Mouse (Mus musculus) embryonic stem cell, embryonic (primary cell): ENCODE data around the gene Plekho1.
"Not testable (repeated sequence)": the region's sequence is repeated elsewhere in the genome, so short reads cannot be mapped to it uniquely, and the experiment has no call there.

Source experiments
- CTCF ChIA-PET, 4 experiments: fragments of 300-600 bp in 2 of 4; fragments of 350-600 bp in 2 of 4; sonication (Branson Sonifier 250); formaldehyde crosslinking; loops; one replicate each; lab custom pipeline; 2022; ENCODE audit warnings: inconsistent platforms in 2 of 4; lab: Charles Lee
- POLR2A ChIA-PET, 4 experiments: fragments of 300-600 bp in 2 of 4; fragments of 350-600 bp in 2 of 4; sonication (Branson Sonifier 250); formaldehyde crosslinking; loops; one replicate each; lab custom pipeline; 2022; ENCODE audit warnings: antibody characterized with exemption in 4 of 4, inconsistent platforms in 1 of 4; lab: Charles Lee

Gene Plekho1

DNA sequence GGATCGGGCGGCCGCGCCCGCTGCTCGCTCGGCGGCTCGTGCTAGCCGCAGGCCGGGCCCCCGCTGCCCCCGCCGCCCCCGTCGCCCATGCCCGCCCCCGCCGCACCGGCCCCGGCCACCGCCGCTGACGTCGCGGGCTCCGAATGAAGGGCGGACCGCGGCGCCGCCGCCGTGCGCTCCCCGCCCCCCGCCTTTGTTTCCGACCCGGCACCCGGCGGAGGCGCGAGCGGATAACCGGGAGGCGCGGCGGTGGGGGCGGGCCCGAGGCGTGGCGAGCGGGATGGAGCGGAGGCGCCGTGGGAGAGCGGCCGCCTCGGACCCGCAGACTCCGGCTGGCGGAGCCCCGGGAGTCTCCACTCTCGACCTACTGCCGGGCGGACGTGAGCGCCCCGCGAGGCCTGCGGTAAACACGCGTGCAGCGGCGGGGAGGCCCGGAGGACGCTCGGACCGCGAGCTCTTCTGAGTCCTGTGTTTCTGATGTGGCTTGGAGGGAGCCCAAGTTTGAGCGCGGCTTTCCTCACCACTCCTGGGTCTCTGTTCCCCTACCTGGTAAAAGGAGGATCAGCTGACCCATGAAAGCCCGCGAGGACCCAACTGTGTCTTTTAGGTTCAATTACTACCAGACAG is at the start of gene Plekho1:
TSS of gene Plekho1 (minus strand) at position 200 of the 627 bp plus-strand sequence.
- ChIA-PET POLR2A (interaction anchor here in 3 of 4 experiments (0.6 to 3.6 kb wide), 10 partner anchors 9 to 634 kb away, joined by 3 to 17 read pairs (median 3); partner anchors contain the start of genes Rbm8a (in 1 of the 3) and Vps45 (in 1 of the 3)), CTCF (interaction anchor here in 1 of 4 experiments (1.0 kb wide), 1 partner anchor 57 kb away, joined by 4 read pairs; no protein-coding TSS in a partner anchor)

DNA sequence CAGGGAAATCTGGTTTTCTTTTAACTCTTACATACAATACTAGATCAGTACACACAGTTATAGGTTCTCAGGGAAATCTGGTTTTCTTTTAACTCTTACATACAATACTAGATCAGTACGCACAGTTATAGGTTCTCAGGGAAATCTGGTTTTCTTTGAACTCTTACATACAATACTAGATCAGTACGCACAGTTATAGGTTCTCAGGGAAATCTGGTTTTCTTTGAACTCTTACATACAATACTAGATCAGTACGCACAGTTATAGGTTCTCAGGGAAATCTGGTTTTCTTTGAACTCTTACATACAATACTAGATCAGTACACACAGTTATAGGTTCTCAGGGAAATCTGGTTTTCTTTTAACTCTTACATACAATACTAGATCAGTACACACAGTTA is 48.8 kb upstream of the Plekho1 start:
- POLR2A ChIA-PET, CTCF ChIA-PET: not testable (repeated sequence)

DNA sequence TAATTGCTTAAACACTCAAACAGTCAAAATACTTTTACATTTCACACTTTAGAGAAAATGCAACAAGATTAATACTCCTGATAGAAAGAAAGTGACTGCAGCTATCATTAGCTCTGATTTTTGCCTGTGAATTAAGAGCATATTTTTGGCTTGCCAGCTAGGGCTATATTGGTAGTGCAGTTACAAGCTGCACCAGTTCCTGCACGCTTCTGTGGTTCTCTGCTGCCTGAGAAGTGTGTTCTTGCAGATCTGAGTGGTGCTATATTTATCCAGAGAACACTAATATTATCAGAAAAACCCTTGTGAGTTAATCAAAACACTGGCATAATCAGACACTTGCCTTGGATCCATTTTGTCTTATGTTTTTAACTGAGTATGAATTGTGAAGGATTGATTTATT is 47.3 kb upstream of the Plekho1 start:
- ChIA-PET POLR2A (no interaction called here), CTCF (no interaction called here)

DNA sequence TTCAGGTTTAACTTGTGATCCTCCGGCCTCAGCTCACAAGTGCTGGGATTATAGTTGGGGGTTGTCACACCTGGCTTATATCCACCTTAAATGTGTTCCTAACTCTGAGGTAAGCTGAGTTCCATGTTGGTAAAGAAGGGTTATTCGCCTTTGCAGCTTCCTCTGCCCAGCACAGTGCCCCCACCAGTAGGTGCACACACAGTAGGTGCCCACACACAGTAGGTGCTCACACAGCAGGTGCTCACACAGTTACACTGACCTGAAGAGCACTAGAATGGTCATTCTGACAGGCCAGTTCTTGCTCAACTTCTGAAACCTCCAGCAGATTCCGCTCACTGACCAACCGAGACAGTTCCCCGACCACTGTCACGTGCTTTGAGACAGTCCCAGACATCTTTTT is 45.3 kb upstream of the Plekho1 start:
- POLR2A ChIA-PET = interaction anchor here in 2 of 4 experiments (0.6 to 1.7 kb wide), 3 partner anchors 8 to 78 kb away, joined by 4 read pairs; no protein-coding TSS in a partner anchor
- CTCF ChIA-PET = no interaction called here

DNA sequence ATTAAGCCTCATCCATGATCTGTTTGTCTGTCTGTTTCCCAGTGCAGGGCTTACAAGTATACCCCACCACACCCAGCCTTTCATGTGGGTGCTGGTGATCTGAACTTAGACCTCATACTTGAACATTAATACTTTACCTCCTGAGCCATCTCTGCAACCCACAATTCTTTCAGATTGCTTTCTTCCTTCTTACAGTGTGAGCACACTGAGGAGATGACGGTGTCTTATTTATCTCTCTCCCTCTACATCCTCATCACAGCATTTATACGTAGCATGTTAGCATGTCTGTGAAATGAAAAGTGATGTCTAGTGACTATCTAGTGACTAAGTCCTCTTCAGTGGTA is 44.8 kb upstream of the Plekho1 start:
- POLR2A ChIA-PET = interaction anchor here in 2 of 4 experiments (0.6 kb wide), 2 partner anchors 102 to 546 kb away, joined by 3 to 4 read pairs; no protein-coding TSS in a partner anchor
- CTCF ChIA-PET = no interaction called here

DNA sequence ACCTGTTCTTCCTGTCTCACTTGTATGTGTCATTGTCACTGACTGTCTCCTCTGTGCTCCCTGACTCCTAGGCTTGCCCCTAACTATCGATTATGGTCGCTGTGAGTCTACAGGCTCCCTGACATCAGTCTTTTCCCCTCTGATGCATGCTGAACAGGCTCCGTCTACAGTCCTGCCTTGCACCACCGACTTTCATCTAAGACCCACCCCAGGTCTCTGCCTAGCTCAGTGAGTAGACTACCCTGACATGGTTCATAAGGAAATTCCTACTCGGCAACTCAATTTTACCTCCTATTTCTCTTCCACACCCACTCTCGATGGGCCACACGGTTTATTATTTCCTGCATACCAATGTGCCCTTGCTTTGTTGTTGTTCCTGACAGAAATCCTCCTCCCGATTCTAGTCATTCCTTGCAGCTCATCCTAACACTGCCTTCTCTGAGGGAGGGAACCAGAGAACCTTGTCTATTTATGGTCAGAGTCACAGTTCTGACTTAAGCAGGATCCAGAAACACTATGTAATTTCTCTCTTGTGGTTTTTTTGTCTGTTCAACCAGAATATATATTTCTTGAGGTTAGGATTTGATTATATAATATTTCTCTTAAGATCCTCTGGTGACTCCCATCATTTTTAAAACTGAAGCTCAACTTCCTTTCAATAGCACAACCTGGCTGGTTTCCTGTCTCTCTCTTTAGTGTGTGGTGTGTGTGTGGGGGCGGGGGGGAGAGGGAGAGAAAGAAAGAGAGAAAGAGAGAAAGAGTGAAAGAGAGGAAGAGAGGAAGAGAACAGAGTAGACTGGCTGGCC is 44.3 kb upstream of the Plekho1 start:
- CTCF ChIA-PET = no interaction called here
- POLR2A ChIA-PET = interaction anchor here in 2 of 4 experiments (0.6 kb wide), 3 partner anchors 84 to 546 kb away, joined by 3 to 4 read pairs (median 3); no protein-coding TSS in a partner anchor

DNA sequence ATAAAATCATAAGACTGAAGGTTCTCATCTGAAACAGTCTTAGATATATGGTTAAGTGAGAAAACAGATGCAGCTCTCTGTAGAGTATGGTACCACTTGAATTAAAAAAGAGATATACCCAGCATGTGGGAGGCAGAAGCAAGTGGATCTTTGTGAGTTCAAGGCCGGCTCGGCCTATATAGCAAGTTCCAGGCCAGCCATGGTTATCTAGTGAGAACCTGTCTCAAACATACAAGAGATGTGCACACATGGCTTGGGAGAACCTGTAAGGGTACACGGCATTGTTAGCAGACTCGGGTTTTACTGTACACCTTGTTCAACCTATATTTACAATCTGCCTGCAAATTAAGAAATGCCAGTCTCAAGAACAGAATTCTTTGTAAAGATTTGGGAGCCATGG is 43.0 kb upstream of the Plekho1 start:
- POLR2A ChIA-PET = no interaction called here
- CTCF ChIA-PET = no interaction called here

DNA sequence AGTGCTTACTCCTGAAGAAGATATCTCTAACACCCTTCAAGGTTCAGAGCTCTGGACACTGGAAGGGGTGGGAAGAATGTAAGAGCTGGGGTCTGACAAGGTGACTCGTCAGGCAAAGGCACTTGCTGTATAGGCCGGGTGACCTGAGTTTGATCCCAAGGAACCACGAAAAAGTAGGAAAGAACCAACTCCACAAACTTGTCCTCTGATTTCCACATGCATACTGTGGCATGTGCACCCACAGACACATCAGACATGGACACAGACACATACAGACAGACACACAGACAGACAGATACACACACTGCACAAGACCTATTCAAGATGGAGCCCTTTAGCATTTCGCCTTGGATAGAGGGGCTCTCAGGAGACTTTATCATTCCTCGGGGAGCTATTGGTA is 42.4 kb upstream of the Plekho1 start:
- CTCF ChIA-PET = no interaction called here
- POLR2A ChIA-PET = no interaction called here

DNA sequence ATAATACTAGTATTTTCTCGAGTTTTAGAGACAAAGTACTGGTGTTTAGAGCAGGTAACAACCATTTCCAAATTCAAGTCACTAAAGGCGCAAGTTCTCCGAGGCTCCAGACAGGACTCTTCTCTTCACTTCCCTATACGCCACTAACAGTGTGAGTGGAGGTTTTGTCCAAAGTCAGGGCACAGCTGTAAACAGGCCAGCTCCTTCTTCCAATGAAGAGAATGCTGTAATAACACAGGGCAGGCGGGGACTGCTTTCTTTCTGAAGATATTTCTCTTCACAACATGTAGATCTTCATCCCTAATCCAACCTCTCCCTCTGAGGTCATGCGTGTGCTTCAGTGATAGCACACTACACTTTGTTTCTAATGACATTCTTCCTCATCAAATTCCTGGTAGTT is 41.0 kb upstream of the Plekho1 start:
- CTCF ChIA-PET = no interaction called here
- POLR2A ChIA-PET = no interaction called here

DNA sequence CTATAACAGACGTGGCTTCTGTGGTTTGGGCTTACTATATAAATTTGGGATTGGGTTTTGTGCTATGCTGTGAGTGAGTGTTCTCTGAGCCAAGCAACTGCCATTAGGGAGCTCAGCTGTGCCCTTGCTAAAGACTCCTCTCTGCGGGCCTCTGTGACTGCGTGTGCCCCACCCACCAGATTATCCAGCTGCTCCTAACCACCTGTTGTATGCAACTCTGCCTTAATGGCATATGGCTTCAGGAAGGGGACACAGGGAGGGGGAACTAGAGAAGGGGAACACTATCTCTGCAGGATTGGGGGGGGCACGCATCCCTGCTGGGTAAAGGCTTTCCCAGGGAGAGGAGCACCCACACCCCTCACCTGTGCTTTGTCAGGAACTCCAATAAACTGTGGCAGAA is 37.2 kb upstream of the Plekho1 start:
- ChIA-PET POLR2A (interaction anchor here in 3 of 4 experiments (0.7 to 1.3 kb wide), 4 partner anchors 8 to 210 kb away, joined by 3 to 4 read pairs (median 3); partner anchors contain the start of gene Vps45 (in 1 of the 3)), CTCF (interaction anchor here in 1 of 4 experiments (0.6 kb wide), 1 partner anchor 332 kb away, joined by 3 read pairs; no protein-coding TSS in a partner anchor)

DNA sequence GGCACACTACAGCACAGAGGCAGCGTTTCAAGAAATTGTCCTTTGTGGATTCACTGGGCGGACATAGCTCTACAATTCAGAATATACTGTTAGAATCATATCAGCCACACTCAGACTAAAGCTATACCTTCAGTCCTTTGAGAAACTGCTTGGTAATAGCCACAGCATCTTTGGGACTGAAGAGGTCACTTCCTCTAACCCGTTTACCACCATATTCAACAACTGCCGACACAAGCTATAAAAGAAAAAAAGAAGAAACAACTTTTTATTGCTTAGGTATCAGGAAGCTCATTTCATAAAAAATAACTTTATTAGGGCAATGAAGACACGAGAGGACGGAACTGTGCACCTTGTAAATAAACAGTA is 36.8 kb upstream of the Plekho1 start:
- ChIA-PET CTCF (interaction anchor here in 2 of 4 experiments (0.6 kb wide), 2 partner anchors 69 to 332 kb away, joined by 3 read pairs; no protein-coding TSS in a partner anchor), POLR2A (interaction anchor here in 3 of 4 experiments (0.5 to 1.3 kb wide), 7 partner anchors 8 to 308 kb away, joined by 3 to 4 read pairs (median 3); partner anchors contain the start of gene Vps45 (in 1 of the 3))

DNA sequence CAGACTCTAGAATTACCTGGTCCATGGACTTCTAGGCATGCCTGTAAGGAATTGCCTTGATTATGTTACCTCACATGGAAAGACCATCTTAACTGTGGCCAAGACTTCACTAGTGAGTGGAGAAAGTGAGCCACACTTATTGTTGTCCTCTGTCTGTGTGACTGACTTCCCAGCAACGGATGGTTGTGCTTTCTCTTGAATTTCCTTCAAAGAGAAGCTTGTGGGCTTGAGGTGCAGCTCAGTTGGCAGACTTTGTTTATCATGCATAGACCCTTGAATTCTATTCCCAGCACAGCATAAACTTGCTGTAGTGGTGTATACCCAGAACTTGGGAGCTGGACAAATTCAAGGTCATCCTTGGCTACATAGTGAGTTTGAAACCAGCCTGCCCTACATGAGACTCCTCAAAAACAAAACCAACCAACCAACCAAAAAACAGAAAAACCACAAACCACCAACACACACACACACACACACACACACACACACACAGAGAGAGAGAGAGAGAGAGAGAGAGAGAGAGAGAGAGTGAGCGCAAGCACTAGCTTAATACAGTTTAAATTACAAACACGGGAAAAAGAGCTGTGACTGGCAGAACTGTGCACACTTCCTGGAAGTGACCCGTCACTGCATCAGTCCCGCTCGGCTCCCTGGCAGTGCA is 36.3 kb upstream of the Plekho1 start:
- POLR2A ChIA-PET = interaction anchor here in 3 of 4 experiments (0.5 to 1.3 kb wide), 8 partner anchors 9 to 308 kb away, joined by 3 to 4 read pairs (median 3); partner anchors contain the start of gene Vps45 (in 1 of the 3)
- CTCF ChIA-PET = interaction anchor here in 3 of 4 experiments (0.6 kb wide), 4 partner anchors 68 to 647 kb away, joined by 3 read pairs; no protein-coding TSS in a partner anchor

DNA sequence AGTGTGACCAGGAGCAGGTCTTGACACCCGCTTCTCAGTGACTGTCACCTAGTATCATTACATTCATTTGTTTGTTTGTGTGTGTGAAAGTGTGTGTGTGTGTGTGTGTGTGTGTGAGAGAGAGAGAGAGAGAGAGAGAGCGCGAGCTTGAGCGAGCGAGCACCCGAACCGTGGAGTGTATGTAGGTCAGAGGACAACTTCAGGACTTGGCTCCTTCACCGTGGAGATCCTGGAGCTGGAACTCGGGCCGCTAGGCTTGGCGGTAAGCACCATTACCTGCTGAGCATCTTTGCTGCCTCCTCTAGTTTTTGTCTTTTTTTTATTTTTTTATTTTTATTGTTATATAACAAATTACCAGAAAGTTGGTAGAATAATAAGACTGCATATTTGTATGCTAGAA is 34.0 kb upstream of the Plekho1 start:
- CTCF ChIA-PET = interaction anchor here in 1 of 4 experiments (0.6 kb wide), 1 partner anchor 144 kb away, joined by 3 read pairs; no protein-coding TSS in a partner anchor

DNA sequence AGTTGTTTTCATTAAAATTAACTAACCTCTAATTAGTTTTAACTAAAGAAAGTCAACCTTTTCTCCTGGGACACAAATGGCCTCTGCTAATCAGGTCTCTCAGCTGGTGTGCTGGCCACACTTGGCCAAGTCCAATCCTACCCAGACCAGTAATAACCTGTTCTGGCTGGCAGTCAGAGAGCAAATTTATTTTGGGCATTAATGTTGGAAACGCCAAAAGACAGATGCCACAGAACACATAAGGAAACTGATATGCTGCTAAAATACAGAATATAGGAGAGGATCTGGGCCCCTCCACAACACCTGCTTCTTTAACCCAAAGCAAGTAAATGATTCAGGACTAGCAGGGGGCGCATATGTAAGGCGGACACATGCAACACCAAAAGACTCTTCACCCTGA is 33.5 kb upstream of the Plekho1 start:
- ChIA-PET POLR2A (no interaction called here), CTCF (no interaction called here)

More for the DNA sequence above, 34.0 kb upstream of the Plekho1 start:
- POLR2A ChIA-PET = interaction anchor here in 1 of 4 experiments (0.8 to 1.2 kb wide), 2 partner anchors 28 to 122 kb away, joined by 3 to 5 read pairs; partner anchors contain the start of gene Vps45

DNA sequence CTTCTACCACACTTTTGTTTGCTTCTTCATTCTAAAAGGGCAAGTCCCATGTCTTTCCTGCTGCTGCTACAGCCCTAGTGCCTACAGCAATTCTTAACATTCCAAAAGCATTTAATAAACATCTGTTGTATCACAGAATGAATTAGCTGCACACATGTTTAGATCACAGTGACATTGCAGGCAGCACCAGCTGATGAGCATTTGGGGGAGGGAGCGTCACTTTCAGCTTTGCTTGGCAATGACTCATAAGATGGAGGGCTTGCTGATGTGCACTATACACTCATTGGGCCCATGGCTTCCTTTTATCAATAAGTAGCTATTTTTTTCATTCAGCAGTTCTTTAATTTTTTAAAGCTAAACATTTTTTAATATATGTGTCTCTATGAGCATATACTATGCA is 32.1 kb upstream of the Plekho1 start:
- POLR2A ChIA-PET = interaction anchor here in 2 of 4 experiments (0.5 to 1.0 kb wide), 3 partner anchors 15 to 550 kb away, joined by 3 read pairs; no protein-coding TSS in a partner anchor
- CTCF ChIA-PET = interaction anchor here in 1 of 4 experiments (0.6 kb wide), 1 partner anchor 1032 kb away, joined by 3 read pairs; no protein-coding TSS in a partner anchor

DNA sequence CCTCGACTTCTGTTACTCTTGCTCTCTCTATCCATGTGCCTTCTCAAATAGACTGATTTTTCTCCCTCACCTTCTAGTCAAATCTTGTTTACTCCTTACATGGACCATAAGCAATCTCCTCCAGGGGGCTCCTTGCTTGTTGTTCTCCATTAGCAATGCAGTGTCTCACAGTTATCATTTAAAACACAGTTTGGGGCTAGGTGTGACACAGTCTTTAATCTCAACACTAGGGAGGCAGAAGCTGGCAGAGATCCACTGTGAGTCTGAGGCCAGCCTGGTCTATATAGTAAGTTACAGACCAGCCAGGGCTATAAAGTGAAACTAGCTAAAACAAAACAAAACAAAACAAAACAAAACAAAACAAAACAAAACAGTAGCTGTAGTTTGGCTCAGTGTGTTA is 31.3 kb upstream of the Plekho1 start:
- ChIA-PET POLR2A (interaction anchor here in 1 of 4 experiments (0.5 kb wide), 1 partner anchor 550 kb away, joined by 3 read pairs; no protein-coding TSS in a partner anchor), CTCF (interaction anchor here in 1 of 4 experiments (0.6 kb wide), 1 partner anchor 1031 kb away, joined by 3 read pairs; no protein-coding TSS in a partner anchor)

DNA sequence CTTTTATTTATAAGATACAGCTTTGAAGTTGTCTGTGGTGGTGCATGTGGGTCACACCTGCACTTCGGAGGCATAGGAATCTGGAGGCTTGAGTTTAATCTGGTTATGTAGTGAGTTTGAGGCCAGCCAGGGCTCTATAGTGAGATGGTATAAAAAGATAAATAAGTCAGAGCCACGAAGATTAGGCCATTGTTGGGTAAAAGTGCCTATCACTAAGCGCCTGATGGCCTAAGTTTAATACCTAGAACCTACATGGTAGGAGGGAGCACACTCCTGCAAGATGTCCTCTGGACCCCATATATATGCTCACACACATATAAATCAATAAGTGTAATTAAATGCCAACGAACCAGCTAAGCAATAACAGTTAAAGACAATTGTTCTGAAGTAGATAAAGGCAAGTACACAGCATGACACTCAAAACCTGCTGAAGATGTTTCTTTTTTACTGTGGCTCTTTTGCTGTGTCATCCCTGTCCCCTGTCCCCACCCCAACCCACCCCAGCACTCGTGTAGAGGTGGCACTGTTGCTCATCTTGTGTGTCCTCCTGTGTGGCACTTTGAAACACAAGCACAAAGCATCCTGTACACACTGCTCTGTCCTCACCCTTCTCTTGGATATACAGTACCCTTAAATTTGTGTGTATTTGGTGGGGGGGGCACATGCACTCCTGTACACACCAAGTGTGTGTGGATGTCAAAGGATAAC is 25.8 kb upstream of the Plekho1 start:
- POLR2A ChIA-PET = no interaction called here
- CTCF ChIA-PET = no interaction called here

DNA sequence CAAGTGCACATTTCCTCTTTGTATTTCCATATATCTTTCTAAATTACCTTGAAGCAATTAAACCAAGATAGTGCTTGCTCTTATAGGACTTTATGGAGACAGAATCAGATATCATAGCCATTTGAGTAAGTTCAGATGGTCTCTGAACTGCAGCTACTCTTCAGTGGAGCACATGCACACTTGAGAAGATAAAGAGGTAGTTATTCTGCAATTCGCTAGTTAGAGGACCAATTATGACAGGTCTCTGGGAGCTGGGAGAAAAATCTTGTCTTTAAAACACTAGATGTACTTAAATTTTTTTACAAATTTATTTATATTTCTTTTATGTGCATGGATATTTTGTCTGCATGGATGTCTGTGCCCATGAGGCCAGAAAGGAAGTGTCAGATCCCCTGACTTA is 24.9 kb upstream of the Plekho1 start:
- POLR2A ChIA-PET = no interaction called here
- CTCF ChIA-PET = no interaction called here
